Mouse (Mus musculus): Measurements from ENCODE around the gene Chn1. TPM values are rescaled to one million over a fixed set of nuclear protein-coding genes. Genes with fewer than 3 reads are reported as not detected.

The Chn1 gene
- polyA plus RNA-seq, 1 experiment: 17.9 TPM

- H3K4me3 ChIP-seq (ENCODE audit: insufficient read depth, low read length): no peak overlapping the region
- H3K27ac ChIP-seq (ENCODE audit: insufficient read depth, low read length): no peak overlapping the region
- H3K4me1 ChIP-seq (ENCODE audit: control insufficient read depth, insufficient read depth, low read length): no peaks in the 10 kb centered on the region
- TF ChIP-seq POLR2A (IDR thresholded peaks at IDR 0.05; ENCODE audit: low read depth, low read length) (no peak), CTCF (IDR thresholded peaks at IDR 0.05; ENCODE audit: borderline replicate concordance, insufficient read depth, low read length) (no peak)
Observed at GRCm38 (mm10) chr2:73690783-73691604, 84.2 kb downstream of the Chn1 start.

- no peaks in the 10 kb centered on the region for H3K4me1 ChIP-seq (ENCODE audit: control insufficient read depth, insufficient read depth, low read length)
- H3K27ac ChIP-seq (ENCODE audit: insufficient read depth, low read length): no peak overlapping the region
- no peak for TF ChIP-seq CTCF (IDR thresholded peaks at IDR 0.05; ENCODE audit: borderline replicate concordance, insufficient read depth, low read length)
- TF ChIP-seq POLR2A (IDR thresholded peaks at IDR 0.05; ENCODE audit: low read depth, low read length): no peak
- H3K4me3 ChIP-seq (ENCODE audit: insufficient read depth, low read length): no peak overlapping the region
Observed at GRCm38 (mm10) chr2:73682500-73682899, 92.6 kb downstream of the Chn1 start.

DNA sequence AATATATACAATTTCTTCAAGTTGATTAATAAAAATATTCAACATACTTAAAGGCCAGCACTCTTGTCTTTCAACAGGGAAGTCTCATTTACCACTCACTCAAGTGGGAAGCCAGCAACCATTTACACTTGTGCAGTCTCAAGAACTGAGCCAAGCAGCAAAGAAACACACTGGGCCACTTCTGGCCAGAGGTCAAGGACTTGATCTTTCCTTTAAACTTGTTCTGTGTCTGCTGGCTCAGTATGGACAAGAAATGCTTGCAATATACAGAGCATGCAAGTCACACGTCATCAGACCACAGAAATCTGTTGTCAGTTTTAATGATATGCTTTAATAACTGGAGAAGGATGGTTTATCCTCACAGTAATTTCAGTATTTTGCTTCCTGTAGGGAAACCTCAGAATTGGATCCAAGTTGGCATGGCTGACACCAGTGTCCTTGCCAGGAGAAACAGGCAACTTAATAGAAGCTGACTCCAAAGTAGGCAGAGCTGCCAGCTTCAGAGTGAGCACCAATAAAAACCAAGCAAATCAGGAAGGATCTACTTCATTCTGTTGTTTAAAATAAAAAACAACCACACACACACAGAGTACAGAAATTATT is 94.6 kb downstream of the Chn1 start:
- TF ChIP-seq POLR2A (IDR thresholded peaks at IDR 0.05; ENCODE audit: low read depth, low read length): no peak
- TF ChIP-seq CTCF (IDR thresholded peaks at IDR 0.05; ENCODE audit: borderline replicate concordance, insufficient read depth, low read length): no peak
- Histone ChIP-seq H3K4me3 (ENCODE audit: insufficient read depth, low read length) (no peak overlapping the region), H3K4me1 (ENCODE audit: control insufficient read depth, insufficient read depth, low read length) (no peaks in the 10 kb centered on the region), H3K27ac (ENCODE audit: insufficient read depth, low read length) (no peak overlapping the region)

DNA sequence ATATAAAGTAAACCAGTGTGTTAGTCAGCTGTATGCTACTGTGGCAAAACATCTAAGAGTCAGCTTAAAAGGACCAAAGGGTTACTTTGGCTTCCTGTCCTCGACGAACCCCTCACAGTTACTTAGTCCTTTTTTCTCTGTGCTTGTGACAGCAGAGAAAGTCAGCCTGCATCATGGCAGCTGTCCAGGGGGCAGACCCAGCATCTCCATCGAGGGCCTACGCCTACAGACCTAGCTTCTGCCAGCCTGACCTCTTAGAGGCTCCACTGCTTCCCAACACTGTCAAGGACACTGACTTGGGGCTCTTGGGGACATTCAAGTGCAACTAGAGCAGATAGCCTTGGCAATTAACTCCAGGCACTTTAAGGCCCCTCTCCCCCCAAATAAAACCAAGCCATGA is 106.5 kb downstream of the Chn1 start:
- Histone ChIP-seq H3K4me3 (ENCODE audit: insufficient read depth, low read length) (no peak overlapping the region), H3K4me1 (ENCODE audit: control insufficient read depth, insufficient read depth, low read length) (no peaks in the 10 kb centered on the region; the same call in 1 of the 2 replicates), H3K27ac (ENCODE audit: insufficient read depth, low read length) (no peak overlapping the region)
- TF ChIP-seq POLR2A (IDR thresholded peaks at IDR 0.05; ENCODE audit: low read depth, low read length): no peak
- no peak for TF ChIP-seq CTCF (IDR thresholded peaks at IDR 0.05; ENCODE audit: borderline replicate concordance, insufficient read depth, low read length)

DNA sequence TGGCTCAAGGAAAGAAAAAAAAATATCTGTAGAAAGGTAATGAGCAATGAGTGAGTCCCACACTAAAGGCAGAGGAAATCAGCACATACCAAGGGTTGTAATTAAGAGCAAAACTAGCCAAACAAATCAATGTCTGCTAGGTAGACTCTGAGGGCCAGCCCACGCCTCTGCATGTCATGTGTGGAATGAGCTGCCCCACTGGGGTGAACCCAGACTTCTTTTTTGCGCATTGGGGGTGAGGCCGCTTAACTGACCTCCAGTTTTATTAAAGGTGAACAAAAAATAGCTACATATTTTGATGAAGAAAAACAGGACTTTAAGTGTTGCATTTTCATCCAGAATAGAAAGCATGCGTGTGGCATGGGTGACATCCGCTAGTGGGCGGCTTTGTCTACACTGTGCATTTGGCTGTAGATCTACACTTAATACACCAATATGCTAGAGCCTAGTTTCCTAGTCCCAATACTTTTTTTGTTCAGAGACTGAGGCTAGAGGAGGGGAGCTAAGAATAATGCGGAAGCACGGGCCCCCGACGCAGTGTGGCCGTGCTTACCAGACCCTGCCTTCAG is 114.5 kb downstream of the Chn1 start:
- Histone ChIP-seq H3K27ac (ENCODE audit: insufficient read depth, low read length) (no peak overlapping the region), H3K4me1 (ENCODE audit: control insufficient read depth, insufficient read depth, low read length) (no peaks in the 10 kb centered on the region), H3K4me3 (ENCODE audit: insufficient read depth, low read length) (no peak overlapping the region)
- TF ChIP-seq POLR2A (IDR thresholded peaks at IDR 0.05; ENCODE audit: low read depth, low read length): no peak
- no peak for TF ChIP-seq CTCF (IDR thresholded peaks at IDR 0.05; ENCODE audit: borderline replicate concordance, insufficient read depth, low read length)

DNA sequence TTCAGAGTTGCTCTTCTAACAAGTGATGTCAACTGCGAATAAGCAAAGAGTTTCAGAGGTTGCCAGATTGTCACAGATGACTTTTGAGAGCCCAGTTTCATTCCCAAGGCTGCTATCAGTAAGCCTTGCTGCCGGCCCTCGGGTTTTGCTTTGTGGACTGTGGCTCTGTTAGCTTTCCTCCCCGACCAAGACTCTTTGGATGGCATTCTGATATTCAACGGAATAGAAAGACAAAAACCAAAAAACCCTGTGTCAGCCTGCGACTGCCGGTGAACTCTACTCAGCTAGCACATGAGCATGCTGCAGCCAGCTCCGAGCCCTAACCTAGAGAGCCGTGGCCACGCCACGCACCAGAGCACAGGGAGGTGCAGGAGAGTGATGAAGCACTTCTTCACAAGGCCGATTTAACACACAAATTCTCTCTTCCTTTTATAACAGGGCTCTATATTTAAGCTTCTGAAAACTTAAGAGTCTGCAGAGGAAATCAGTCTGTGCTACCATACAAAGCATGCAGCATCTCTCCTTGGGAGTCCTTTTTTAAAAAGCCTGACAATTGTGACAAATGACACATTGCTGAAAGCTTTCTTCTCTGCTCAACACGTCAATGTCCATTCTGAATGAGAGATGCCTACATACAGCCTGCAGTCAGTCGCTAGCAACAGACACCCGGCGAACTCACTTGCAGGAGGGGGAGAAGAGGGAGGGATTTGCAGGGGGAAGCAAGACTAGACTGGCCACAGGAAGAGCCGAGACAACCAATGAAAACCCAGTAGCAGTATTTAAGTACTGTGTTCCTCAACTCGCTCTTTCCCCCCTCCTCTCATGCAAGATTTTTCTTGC is 115.2 kb downstream of the Chn1 start:
- H3K4me3 ChIP-seq (ENCODE audit: insufficient read depth, low read length): no peak overlapping the region; the same call in 1 of the 2 replicates
- no peak overlapping the region for H3K27ac ChIP-seq (ENCODE audit: insufficient read depth, low read length)
- TF ChIP-seq CTCF (IDR thresholded peaks at IDR 0.05; ENCODE audit: borderline replicate concordance, insufficient read depth, low read length): no peak
- no peak; the same call in 1 of the 2 replicates for TF ChIP-seq POLR2A (IDR thresholded peaks at IDR 0.05; ENCODE audit: low read depth, low read length)
- no peaks in the 10 kb centered on the region for H3K4me1 ChIP-seq (ENCODE audit: control insufficient read depth, insufficient read depth, low read length)

DNA sequence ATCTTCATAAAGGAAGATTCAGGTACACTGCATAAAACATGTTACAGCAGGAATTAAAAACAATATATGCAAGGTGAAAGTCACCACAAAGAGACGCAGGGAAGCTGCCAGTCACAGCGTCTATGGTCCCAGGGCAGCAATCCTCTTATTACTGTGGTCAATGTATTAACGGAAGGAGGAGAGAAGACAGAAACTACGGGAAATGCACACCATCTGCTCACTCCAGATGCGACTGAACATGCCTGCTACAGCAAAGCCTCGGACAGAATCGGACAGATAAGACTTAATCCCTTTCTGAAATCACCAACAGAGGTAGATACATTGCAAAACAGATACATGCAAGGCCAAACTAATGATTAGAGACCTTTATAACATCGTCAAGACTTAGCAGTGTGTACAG is 116.1 kb downstream of the Chn1 start:
- Histone ChIP-seq H3K4me3 (ENCODE audit: insufficient read depth, low read length) (no peak overlapping the region), H3K4me1 (ENCODE audit: control insufficient read depth, insufficient read depth, low read length) (no peaks in the 10 kb centered on the region), H3K27ac (ENCODE audit: insufficient read depth, low read length) (no peak overlapping the region)
- TF ChIP-seq POLR2A (IDR thresholded peaks at IDR 0.05; ENCODE audit: low read depth, low read length) (no peak), CTCF (IDR thresholded peaks at IDR 0.05; ENCODE audit: borderline replicate concordance, insufficient read depth, low read length) (no peak)

- H3K4me1 ChIP-seq (ENCODE audit: control insufficient read depth, insufficient read depth, low read length): no peaks in the 10 kb centered on the region
- TF ChIP-seq CTCF (IDR thresholded peaks at IDR 0.05; ENCODE audit: borderline replicate concordance, insufficient read depth, low read length): no peak
- no peak overlapping the region for H3K27ac ChIP-seq (ENCODE audit: insufficient read depth, low read length)
- no peak overlapping the region for H3K4me3 ChIP-seq (ENCODE audit: insufficient read depth, low read length)
Observed at GRCm38 (mm10) chr2:73657961-73658360, 117.2 kb downstream of the Chn1 start.

- Histone ChIP-seq H3K27ac (ENCODE audit: insufficient read depth, low read length) (no peak overlapping the region), H3K4me1 (ENCODE audit: control insufficient read depth, insufficient read depth, low read length) (no peaks in the 10 kb centered on the region), H3K4me3 (ENCODE audit: insufficient read depth, low read length) (no peak overlapping the region)
- TF ChIP-seq CTCF (IDR thresholded peaks at IDR 0.05; ENCODE audit: borderline replicate concordance, insufficient read depth, low read length) (no peak), POLR2A (IDR thresholded peaks at IDR 0.05; ENCODE audit: low read depth, low read length) (no peak)
Observed at GRCm38 (mm10) chr2:73657151-73657550, 118.0 kb downstream of the Chn1 start.
